Mouse (Mus musculus) intestine, embryonic 16.5 days (tissue): ENCODE results near the gene Tagln. TPM values are rescaled to one million over a fixed set of nuclear protein-coding genes. Genes with fewer than 3 reads are reported as not detected.
A peak's percentile ranks its signal among the peaks of the same experiment; 100 is the strongest.

Experiments
- ATAC-seq: fragments of 200-750 bp; cut with Nextera tagmentation; 2 replicates; pipeline ENCODE4 v1.8.0; 2017; ENCODE audit warnings: moderate TSS enrichment, moderate library complexity
- H3K27ac ChIP-seq: fragments of 300-500 bp; sonication (generic); 2 replicates; pipeline ENCODE4 v1.5.1; 2014; ENCODE audit warnings: mild to moderate bottlenecking, low read length
- H3K27me3 ChIP-seq: fragments of 300-500 bp; sonication (generic); replicated peaks from 2 replicates; pipeline ENCODE4 v1.6.1; 2014; ENCODE audit warnings: low read length, control low read depth, mixed read lengths; ENCODE audit not compliant: control insufficient read depth, insufficient read depth
- H3K36me3 ChIP-seq: fragments of 300-500 bp; sonication (generic); 2 replicates; pipeline ENCODE4 v1.6.1; 2014; ENCODE audit warnings: low read length, control low read depth; ENCODE audit not compliant: control insufficient read depth, insufficient read depth
- H3K4me1 ChIP-seq: fragments of 300-500 bp; sonication (generic); 2 replicates; pipeline ENCODE4 v1.6.1; 2014; ENCODE audit warnings: low read length, control low read depth, mixed read lengths; ENCODE audit not compliant: control insufficient read depth, insufficient read depth
- H3K4me2 ChIP-seq: fragments of 300-500 bp; sonication (generic); 2 replicates; pipeline ENCODE4 v1.6.1; 2014; ENCODE audit warnings: low read depth, low read length, control low read depth
- H3K4me3 ChIP-seq: fragments of 300-500 bp; sonication (generic); 2 replicates; pipeline ENCODE4 v1.5.1; 2014; ENCODE audit warnings: mild to moderate bottlenecking, low read length
- H3K9ac ChIP-seq: fragments of 300-500 bp; sonication (generic); 2 replicates; pipeline ENCODE4 v1.6.1; 2014; ENCODE audit warnings: low read depth, low read length
- H3K9me3 ChIP-seq: fragments of 300-500 bp; sonication (generic); 2 replicates; pipeline ENCODE4 v1.6.1; 2016; ENCODE audit warnings: low read length, control low read depth; ENCODE audit not compliant: control insufficient read depth
- WGBS: fragments of 180-500 bp; shearing (Covaris S2); extraction: QIAGEN DNeasy Blood & Tissue Kit; methylation state at CpG from one replicate; pipeline ENCODE4 v1.1.7; 2014; 5-methylcytosine and 5-hydroxymethylcytosine counted together
- polyA plus RNA-seq: library from polyadenylated mRNA; unstranded; fragments of >200 nt; fragmentation: Nextera tagmentation; extraction: Ambion mirVana; gene quantifications from 2 replicates; pipeline ENCODE4 v1.2.1, GENCODE M21; 2015

Tagln gene
- polyA plus RNA-seq, 1 experiment from 2014 or later: 404 TPM

DNA sequence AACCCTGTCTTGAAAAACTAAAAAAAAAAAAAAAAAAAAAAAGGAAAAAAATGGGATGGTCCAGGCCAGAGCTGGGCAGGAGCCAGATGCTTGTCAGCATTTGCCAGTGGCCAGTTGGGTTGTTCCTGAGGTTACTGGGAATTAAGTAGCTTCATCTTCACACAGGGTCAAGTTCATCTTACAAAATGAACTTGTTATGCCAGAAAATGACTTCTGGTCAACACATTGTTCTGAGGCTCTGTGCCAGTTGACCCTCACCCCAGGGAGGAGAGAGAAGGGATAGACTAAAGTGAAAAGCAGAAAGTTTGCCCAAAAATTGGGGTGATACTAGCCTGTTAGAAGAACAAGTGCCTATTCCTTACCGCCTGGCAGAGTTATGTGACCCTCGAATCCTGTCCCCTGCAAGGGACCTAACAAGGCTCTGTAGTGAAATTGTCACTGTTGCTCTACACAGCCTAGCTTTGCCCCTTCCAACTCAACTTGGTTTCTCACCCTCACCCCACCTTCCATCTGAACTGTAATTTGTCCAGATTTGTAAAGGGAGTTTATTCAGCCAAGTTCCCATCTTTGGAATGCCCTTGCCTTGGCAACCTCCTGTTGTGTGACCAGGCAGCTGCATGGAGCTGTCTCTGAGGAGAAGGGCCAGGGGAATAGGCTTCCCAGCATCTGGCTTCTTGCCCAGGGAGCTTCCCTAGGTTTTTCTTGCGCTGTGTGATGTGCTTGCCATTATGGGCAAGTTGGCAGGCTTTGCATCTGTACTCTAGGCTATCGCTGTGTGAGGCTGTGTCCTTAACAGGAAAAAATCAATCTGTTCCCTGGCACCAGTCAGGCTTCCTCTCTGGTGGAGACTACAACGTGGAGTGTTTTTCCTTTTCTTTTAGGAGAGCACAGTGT is 18.6 kb downstream of the Tagln start:
- ATAC-seq: peak; percentile 50; the same call in 1 of the 2 replicates
- Histone ChIP-seq H3K4me2 (no peak overlapping the region), H3K4me3 (no peak overlapping the region), H3K9ac (no peak overlapping the region), H3K36me3 (0 out of 2 replicates have a peak, but pooled peaks cover 5% of the 10 kb centered on the region), H3K27ac (peak overlapping the region; percentile 52), H3K4me1 (no peaks in the 10 kb centered on the region), H3K27me3 (no peaks in the 10 kb centered on the region), H3K9me3 (no peaks in the 10 kb centered on the region)
- WGBS: 75% methylated on average over 5 of the region's 5 CpGs

- 0 out of 2 replicates have a peak, but pooled peaks cover 8% of the 10 kb centered on the region for H3K36me3 ChIP-seq
These were observed 20.2 kb downstream of the Tagln start for GRCm38 (mm10) chr9:45915659-45916058.

DNA sequence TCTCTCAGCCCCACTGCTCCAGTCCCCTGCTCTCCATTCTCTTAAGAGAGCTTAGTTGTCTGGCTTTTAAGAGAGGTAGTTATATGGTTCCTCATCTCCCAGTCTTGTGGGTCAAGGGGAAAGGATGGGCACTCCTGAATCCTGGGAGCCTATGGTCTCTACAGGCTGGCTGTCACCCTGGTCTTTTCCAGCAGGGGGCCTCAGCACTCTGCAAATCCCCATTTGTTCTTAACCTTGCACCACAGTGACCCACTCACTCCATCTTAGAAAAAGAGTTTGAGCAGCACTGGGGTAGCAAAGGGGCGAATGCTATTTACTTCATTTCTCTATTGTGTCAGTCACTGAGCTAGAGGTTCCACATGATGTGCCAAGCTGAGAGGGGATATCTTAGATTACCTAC is 24.2 kb downstream of the Tagln start:
- Histone ChIP-seq H3K9me3 (no peaks in the 10 kb centered on the region), H3K27me3 (no peaks in the 10 kb centered on the region), H3K4me3 (no peak overlapping the region), H3K36me3 (peaks cover 17% of the 10 kb centered on the region), H3K27ac (no peak overlapping the region), H3K4me2 (no peak overlapping the region), H3K4me1 (peaks cover 7% of the 10 kb centered on the region; the same call in 1 of the 2 replicates), H3K9ac (no peak overlapping the region)
- WGBS: 66% methylated on average over 1 of the region's 1 CpGs
- no peak for ATAC-seq

More at GRCm38 (mm10) chr9:45915659-45916058, 20.2 kb downstream of the Tagln start:
- Histone ChIP-seq H3K4me1 (no peaks in the 10 kb centered on the region), H3K4me2 (no peak overlapping the region), H3K27ac (no peak overlapping the region), H3K4me3 (no peak overlapping the region), H3K27me3 (no peaks in the 10 kb centered on the region), H3K9ac (no peak overlapping the region), H3K9me3 (no peaks in the 10 kb centered on the region)
- no peak for ATAC-seq
- WGBS: 79% methylated on average over 2 of the region's 2 CpGs

GRCm38 (mm10) chr9:45910995-45911394 is 24.9 kb downstream of the Tagln start:
- WGBS: 88% methylated on average over 3 of the region's 3 CpGs
- H3K4me3 ChIP-seq: no peak overlapping the region
- H3K27me3 ChIP-seq: no peaks in the 10 kb centered on the region
- no peak overlapping the region for H3K9ac ChIP-seq
- peaks cover 17% of the 10 kb centered on the region for H3K36me3 ChIP-seq
- peaks cover 7% of the 10 kb centered on the region; the same call in 1 of the 2 replicates for H3K4me1 ChIP-seq
- no peak overlapping the region for H3K4me2 ChIP-seq
- no peak for ATAC-seq
- H3K27ac ChIP-seq: no peak overlapping the region
- no peaks in the 10 kb centered on the region for H3K9me3 ChIP-seq

DNA sequence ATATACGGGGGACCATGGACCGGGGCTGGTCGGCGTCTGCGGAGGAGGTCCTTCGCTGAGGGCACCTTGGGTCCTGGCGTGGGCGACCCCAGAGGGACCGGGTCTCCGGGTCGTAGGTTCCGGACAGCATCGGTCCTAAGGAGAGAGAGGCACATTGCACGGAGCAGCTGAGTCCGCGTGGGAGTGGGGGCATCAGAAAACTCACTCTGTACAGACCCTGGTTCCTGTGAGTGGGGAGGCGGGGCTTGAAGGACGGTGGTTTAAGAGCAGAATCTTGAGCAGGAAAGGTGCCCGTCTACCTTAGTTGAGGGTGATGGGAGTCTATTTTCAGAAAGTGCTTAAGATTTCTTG is 28.8 kb downstream of the Tagln start:
- Histone ChIP-seq H3K4me2 (peak overlapping the region; percentile 85), H3K36me3 (peaks cover 15% of the 10 kb centered on the region), H3K27me3 (no peaks in the 10 kb centered on the region), H3K4me3 (peak overlapping the region; percentile 91), H3K9ac (peak overlapping the region; percentile 95), H3K9me3 (no peaks in the 10 kb centered on the region), H3K4me1 (peaks cover 7% of the 10 kb centered on the region; the same call in 1 of the 2 replicates), H3K27ac (peak overlapping the region; percentile 98)
- WGBS: 0% methylated on average over 19 of the region's 19 CpGs
- ATAC-seq: peak; percentile 35

DNA sequence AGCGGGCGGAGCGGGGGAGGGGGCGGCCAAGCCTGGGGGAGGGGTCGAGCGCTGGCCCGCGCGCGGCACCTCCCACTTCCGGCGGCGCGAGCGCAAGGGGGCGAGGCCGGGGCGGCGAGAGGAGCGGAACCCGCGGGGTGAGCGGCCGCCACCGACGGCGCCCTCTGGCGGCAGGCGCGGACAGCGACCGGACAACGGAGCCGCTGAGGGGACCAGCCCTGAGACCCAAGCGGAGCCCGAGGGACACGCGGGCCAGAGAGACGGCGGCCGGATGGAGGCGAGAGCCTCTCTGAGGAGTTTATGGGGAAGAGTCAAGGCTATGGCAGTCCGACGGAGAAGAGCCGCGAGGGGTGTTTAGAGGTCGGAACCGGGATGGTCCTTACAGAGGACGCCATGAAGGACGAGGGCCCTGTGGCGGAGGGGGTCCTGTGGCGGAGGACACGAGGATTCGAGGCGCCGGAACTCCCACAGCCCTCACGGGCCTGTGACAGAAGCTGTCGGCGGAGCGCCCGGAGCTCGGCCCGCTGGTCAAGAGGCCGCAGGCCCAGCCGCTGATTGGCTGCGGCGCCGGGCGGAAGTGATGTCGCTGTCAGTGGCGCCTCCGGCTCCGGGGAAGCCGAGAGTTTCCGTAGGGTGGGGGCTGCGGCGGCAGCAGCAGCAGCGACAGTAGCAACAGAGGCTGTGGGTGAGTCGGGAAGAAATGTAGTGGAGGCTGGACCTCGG is 29.3 kb downstream of the Tagln start, which contains the start of the genes Pcsk7 and Rnf214:
Gene Pcsk7 (plus strand): TSS at position 143 of the 723 bp plus-strand sequence.
Gene Rnf214 (minus strand): TSS at position 557 of the 723 bp plus-strand sequence.
- Histone ChIP-seq H3K36me3 (peaks cover 15% of the 10 kb centered on the region), H3K9ac (peak within 1 kb of the TSS; percentile 95), H3K27ac (peak within 1 kb of the TSS; percentile 98), H3K9me3 (no peaks in the 10 kb centered on the region), H3K4me3 (peak within 1 kb of the TSS; percentile 91), H3K4me1 (peaks cover 7% of the 10 kb centered on the region; the same call in 1 of the 2 replicates), H3K4me2 (peak within 1 kb of the TSS; percentile 85), H3K27me3 (no peaks in the 10 kb centered on the region)
- ATAC-seq: peak; percentile 95
- WGBS: under 1% methylated on average over 72 of the region's 80 CpGs

DNA sequence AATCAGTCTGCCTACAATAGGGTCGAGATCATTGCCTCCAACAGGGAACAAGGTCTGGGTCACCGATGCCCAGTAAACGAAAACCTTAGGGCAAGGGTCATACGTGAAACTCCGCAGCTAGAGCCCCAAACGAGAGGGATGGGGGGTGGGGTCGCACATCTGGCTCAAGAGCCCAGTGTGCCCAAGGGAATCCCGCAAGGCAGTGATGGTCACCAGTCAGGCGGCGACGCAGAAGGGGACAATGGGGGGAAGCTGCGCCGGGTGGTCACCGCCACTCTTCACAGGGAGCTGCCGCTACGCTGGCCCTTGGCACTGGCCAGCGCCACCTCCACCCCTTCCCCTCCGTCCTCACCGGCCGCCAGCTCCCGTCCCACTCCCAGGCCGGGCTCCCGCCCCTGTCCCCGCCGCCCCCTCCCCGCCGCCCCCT is 30.0 kb downstream of the Tagln start:
- Histone ChIP-seq H3K36me3 (peaks cover 12% of the 10 kb centered on the region), H3K4me1 (peaks cover 7% of the 10 kb centered on the region; the same call in 1 of the 2 replicates)

DNA sequence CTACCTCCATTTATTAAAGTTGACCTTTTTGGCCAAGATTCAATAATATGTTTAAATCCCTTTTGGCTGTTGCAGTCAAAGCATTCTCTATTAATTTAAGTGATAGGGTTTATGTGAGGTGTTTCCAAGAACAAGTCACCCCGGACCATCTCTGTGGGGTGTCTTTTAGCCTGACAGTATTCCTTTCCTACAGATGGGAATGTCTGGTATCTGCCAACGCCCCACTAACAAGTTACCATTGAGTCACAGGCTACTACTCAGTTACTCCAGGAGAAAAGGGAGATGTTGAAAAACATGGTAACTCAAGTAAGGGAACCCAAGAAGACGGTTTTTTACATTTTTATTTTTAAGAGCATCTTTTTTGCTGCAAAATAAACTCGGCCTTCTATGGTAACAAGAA is 30.7 kb downstream of the Tagln start:
- no peak for ATAC-seq
- Histone ChIP-seq H3K27me3 (no peaks in the 10 kb centered on the region), H3K9ac (peak overlapping the region; percentile 95; the same call in 1 of the 2 replicates), H3K9me3 (no peaks in the 10 kb centered on the region), H3K4me3 (peak overlapping the region; percentile 91), H3K27ac (no peak overlapping the region), H3K4me2 (peak overlapping the region; percentile 85), H3K36me3 (peaks cover 10% of the 10 kb centered on the region), H3K4me1 (peaks cover 7% of the 10 kb centered on the region; the same call in 1 of the 2 replicates)
- WGBS: 41% methylated on average over 4 of the region's 4 CpGs

More for the DNA sequence above, 30.0 kb downstream of the Tagln start:
- Histone ChIP-seq H3K9me3 (no peaks in the 10 kb centered on the region), H3K9ac (peak overlapping the region; percentile 95), H3K27ac (peak overlapping the region; percentile 98), H3K27me3 (no peaks in the 10 kb centered on the region), H3K4me3 (peak overlapping the region; percentile 91), H3K4me2 (peak overlapping the region; percentile 85)
- 0% methylated on average over 17 of the region's 27 CpGs for WGBS
- peak; percentile 51 for ATAC-seq

GRCm38 (mm10) chr9:45893681-45894080 is 42.2 kb downstream of the Tagln start:
- Histone ChIP-seq H3K9me3 (no peaks in the 10 kb centered on the region), H3K36me3 (peaks cover 24% of the 10 kb centered on the region), H3K27ac (no peak overlapping the region), H3K4me2 (no peak overlapping the region), H3K27me3 (no peaks in the 10 kb centered on the region), H3K4me1 (no peaks in the 10 kb centered on the region), H3K4me3 (no peak overlapping the region), H3K9ac (no peak overlapping the region)
- ATAC-seq: no peak
